Mouse (Mus musculus): ENCODE measurements at regions not wholly inside any gene's neighbourhood (a gene's known extent, or its start where the extent isn't known, plus 50 kb on each side); places are given as distances from the start of the nearest gene placed in this dataset.
"Not testable (repeated sequence)": the region's sequence is repeated elsewhere in the genome, so short reads cannot be mapped to it uniquely, and the experiment has no call there.

GRCm38 (mm10) chr3:81742124-81742523 lies 190.3 kb upstream of the Ctso start:
- no peak for DNase-seq (ENCODE audit: low spot score in 2 of 2)

GRCm38 (mm10) chr3:81750164-81750563 lies 182.2 kb upstream of the Ctso start:
- no peak for DNase-seq (ENCODE audit: low spot score in 2 of 2)

GRCm38 (mm10) chr3:81752955-81753354 lies 179.4 kb upstream of the Ctso start:
- DNase-seq (ENCODE audit: low spot score in 2 of 2): no peak

DNA sequence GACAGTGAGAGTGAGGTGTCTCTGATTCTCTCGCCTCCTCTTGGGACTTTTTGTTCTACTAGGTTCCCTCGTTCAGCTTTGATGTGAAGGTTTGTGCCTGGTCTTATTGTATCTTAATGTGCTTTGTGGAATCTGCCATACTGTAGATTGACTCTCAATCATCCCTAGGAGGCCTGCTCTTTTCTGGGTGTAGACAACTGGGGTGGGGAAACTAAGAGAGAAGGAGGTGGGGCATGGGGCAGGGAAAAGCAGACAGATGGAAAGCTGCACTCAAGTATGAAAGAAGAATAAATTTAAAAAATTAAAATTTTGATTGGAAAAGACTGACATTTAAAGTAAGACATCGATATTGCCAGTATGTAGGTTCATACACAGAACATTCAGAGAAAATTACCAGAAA lies 172.0 kb upstream of the Ctso start:
- no peak for DNase-seq (ENCODE audit: low spot score in 2 of 2)

DNA sequence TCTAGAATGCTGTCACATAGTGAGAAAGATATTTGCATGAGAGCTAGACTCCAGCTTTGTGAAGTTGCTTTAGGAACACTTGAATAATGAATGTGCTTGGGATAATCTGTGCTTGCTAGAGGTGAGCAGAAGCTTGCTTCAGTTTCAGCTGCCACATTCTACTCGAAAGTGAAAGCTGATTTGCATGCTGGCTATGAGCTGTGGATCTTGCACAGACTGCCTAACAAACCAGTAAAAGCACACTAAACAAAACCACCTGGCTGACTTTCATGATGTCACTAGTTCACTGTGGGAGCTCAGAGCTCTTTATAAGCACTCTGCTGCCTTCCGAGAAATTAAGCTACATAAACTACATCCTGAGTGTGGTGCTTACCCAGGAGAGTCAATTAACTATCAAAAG lies 171.5 kb upstream of the Ctso start:
- DNase-seq (ENCODE audit: low spot score in 2 of 2): no peak

- no peak for DNase-seq (ENCODE audit: low spot score in 2 of 2)
Measured at GRCm38 (mm10) chr3:81771812-81772211, 160.6 kb upstream of the Ctso start.

GRCm38 (mm10) chr3:81773012-81773411 lies 159.4 kb upstream of the Ctso start:
- no peak for DNase-seq (ENCODE audit: low spot score in 2 of 2)

DNA sequence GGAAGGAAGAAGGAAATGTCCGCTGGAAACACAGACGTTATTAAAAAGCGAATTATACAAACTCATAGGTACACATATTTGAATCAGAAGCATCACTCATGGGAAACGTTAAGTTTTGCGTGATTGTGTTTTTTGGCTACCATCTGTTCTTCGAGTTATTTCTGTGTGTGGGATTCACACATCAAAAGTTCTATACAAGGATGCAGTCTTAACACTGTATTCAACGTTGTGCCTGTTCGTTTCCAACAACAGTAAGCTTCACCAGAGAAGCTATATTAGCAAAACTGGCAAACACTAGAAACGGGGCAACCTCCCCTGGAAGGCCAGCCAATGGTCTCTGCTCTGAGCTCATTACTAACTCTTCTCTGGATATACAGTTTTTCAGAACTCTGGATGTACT lies 150.3 kb upstream of the Ctso start:
- no peak for DNase-seq (ENCODE audit: low spot score in 2 of 2)

DNA sequence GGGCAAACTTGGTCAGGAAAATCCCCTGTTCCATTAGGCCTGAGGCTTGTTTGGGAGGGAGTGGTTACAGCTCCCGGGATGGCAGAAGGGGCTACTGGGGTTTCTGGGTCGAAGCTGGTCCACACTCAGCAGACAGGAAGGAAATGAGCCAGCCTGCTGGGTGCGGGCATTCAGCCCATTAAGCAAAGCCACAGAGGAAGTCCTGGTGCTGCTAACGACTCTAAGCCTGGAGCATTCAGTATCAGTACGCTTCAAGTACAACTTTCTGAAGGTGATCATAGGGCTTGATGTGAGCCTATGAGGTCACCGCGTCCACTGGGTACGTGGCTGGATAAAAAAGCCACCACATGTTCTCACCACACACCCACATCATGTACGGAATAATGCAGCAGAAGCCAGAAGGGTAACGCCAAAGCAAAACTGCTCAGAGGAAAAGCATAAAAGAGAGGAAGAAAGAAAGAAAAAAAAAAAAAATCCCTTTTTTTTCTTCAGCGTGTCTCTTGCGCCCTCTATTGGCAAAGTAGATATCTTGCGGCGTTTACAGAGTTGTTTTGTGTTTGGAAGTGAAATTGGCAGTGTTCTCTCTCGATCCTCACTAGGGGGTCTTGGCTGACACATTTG lies 149.4 kb upstream of the Ctso start:
- DNase-seq (ENCODE audit: low spot score in 2 of 2): peak; percentile 20 to 35

DNA sequence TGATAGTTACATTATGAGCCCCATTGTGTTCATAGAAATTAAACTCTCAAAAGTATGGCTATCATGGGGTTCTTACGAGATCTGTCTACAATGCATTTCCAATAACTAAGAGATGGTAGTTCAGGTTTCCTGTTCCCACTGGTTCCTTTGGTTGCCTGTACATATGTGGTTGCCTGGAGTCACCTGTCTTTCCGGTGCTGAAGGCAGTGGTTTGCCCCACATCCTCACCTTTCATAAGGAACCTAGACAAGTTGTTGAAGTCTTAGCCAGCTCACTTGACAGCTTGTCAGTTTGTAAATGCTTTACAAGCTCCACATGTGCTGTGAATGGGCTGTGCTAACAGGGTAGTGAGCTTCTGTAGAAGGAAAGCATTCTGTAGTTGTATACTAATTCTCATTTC lies 143.5 kb upstream of the Ctso start:
- no peak for DNase-seq (ENCODE audit: low spot score in 2 of 2)

DNA sequence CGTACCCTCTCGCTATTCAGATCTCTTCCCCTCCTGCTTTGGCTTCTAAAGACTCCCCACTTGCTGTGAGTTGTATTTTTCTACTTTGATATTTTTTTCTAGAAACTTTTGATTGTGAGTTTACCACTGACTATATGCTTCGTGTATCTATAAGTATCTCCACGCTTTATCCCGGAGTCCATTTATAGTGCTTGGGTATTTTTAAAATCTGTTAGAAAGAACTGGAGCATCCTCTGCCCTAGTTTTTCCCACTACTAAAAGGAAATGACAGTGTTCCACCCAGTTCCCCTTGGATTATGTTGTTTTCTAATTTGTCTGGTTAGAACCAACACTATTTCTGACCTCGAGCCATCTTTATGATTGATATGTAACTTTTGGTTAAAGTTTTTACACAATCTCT lies 142.7 kb upstream of the Ctso start:
- DNase-seq (ENCODE audit: low spot score in 2 of 2): no peak

DNA sequence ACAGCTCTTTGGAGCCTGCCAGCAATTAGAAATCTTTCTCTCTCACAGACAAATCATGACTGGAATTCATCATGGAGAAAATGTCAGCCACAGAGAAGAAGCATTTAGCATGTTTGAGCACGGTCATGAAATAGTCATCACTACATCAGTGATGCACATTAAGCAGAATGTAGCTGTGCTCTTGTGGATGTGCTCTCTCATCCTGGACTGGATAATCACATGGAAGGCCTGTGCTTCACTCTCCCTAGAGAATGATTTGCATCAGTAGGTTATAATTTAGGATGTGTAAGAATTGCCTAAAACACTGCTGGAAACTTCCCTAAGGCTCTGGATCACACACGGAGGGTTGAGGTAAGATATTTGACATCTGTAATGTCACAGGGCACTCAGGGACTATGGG lies 130.3 kb upstream of the Ctso start:
- DNase-seq (ENCODE audit: low spot score in 2 of 2): no peak

- no peak for DNase-seq (ENCODE audit: low spot score in 2 of 2)
Measured at GRCm38 (mm10) chr3:81805745-81806144, 126.7 kb upstream of the Ctso start.

DNA sequence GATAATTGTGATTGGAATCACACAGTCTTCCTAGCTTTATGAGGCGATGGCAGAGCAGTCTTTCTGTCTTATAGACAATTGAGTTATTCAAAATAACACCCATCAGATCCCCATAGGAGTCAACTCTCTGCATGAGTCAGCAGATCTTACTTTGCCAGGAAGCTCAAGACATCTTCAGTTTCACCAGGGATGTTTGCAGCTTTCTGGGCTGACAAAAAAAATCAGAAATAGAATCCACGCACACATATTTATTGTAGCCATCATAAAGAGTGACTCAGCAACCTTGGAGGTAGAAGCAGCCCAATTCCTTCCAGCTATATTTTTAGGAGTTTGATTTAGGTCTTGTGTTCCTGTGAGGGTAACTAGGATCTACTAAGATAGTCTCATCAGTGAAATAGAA lies 122.8 kb upstream of the Ctso start:
- DNase-seq (ENCODE audit: low spot score in 2 of 2): no peak

- DNase-seq (ENCODE audit: low spot score in 2 of 2): no peak
Measured at GRCm38 (mm10) chr3:81820304-81820703, 112.1 kb upstream of the Ctso start.

DNA sequence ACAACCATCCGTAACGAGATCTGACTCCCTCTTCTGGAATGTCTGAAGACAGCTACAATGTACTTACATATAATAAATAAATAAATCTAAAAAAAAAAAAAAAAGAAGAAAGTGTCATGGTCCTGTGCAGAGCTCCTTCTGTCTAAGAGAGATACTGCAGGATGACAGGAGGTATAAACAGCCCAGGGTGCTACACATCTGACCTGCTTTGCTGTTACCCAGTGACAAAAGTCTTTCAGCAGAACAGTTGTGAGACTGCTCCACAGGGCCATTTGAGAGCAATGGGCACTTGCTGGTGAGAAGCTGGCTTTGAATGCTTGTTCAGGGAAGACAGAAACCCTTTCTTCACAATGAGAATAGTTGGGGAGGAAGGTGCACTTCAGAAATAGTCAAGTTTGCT lies 102.9 kb upstream of the Ctso start:
- no peak for DNase-seq (ENCODE audit: low spot score in 2 of 2)

DNA sequence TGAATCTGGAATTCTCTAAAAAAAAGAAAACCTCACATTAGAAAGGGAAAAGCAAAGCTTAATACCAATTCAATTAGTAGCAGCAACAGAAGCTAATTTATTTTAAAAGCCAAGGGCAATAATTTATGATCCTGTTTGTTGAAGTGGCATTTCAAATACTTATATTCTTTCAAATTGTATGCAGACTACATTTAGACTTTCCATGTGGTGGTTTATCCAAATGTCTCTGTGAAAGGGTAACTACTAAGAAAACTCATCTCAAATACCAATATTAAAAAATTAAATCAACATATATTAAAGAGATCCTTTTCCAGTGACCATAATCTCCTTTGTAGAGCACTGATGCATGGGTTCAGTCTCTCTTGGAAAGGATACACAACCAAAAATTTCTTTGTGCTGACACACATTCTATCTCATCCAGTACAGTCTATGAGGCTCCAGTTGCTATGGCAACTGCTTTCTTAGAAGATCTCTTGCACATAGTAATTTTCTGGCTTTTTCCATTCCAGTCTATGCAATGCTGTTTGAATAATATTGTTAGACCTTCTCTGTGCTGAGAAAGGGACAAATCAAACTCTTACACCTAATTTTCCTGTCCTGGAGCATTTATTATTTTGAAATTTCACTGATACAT lies 102.3 kb upstream of the Ctso start:
- DNase-seq (ENCODE audit: low spot score in 2 of 2): no peak

DNA sequence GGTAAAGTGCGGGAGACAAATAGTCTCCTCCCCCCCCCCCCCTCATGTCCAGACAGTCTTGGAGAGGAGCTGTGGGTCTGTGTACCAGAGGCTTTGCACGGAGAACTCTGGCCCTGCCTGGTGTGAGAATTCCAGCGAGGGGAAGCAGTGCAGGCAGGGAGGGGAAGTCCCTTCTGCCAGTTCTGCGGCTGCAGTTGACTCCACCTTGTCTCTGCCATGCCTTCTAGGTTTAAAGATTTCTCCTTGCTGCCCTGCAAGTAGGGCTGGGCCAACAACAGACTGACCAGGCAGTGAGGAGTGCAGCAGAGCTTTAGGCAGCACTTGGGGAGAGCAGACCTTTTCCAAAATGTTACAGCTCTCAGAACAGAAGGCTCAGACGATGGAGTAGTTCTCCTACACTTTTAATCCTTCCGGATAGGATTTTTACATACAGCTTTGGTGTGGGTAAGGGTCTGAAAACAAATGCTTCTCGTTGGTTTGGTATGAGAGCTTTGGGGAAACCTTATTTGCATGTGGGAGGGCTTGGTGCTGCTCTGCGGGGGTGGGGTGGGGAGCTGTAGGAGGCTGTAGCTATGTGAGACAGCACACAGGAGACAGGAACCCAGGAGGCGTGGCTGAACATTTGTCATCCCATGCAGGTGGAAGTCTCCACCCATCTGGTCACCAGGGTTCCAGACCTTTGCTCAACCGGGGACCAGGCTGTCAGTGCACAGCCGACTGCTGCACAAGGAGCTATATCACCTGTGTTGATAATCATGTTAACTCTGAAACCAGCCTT lies 96.8 kb upstream of the Ctso start:
- DNase-seq (ENCODE audit: low spot score in 2 of 2): no peak

DNA sequence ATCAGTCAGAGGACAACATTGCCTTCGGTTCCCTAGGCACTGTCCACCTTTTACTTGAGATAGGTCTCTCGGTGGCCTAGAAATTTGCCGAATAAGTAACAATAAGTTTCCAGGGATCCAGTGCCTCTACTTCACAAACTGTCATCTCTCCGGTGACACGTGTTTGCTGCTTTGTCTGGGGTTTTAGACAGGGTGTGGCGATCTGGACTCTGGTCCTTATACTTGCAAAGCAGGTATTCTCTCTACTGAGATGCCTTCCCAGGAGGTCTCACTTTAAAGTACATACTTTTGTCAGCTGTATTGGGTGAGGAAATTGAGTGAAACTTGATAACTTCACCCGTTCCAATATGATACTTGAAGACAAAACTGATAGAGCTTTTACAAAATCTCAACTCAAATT lies 95.9 kb upstream of the Ctso start:
- DNase-seq (ENCODE audit: low spot score in 2 of 2): no peak

GRCm38 (mm10) chr3:81838121-81838520 lies 94.3 kb upstream of the Ctso start:
- DNase-seq (ENCODE audit: low spot score in 2 of 2): not testable (repeated sequence)

DNA sequence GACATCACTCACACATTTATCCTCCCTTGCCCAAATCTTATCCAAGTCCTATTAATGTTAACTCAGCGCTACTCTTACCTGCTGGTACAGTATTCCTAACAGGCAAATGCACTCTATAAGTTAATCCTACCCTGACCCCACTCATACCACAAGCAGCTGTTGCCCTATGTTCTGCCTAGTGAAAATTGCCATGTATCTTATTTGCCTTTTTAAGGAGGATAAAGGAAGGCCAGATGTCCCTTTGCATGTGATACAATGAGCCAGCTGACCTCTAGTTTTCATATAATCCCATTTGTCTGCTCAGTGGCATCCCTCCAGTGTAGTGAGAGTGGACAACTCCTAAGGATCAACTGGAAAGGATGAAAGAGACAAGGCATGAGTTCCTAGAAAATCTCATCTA lies 67.9 kb upstream of the Ctso start:
- no peak for DNase-seq (ENCODE audit: low spot score in 2 of 2)

Measured in frontal cortex, postnatal 25 days (tissue).